Mouse (Mus musculus): ENCODE measurements around the gene Gba2.

- TF ChIP-seq POLR2A (IDR thresholded peaks at IDR 0.05; ENCODE audit: borderline replicate concordance, extremely low read depth, insufficient read depth, insufficient read length, poor library complexity, severe bottlenecking) (no peak), CTCF (IDR thresholded peaks at IDR 0.05; ENCODE audit: borderline replicate concordance, extremely low read depth, insufficient read depth, insufficient read length) (no peak)
These were observed 34.5 kb upstream of the Gba2 start for GRCm38 (mm10) chr4:43613060-43613730.

Measured in brain, embryonic 14.5 days (tissue).